Mouse (Mus musculus) testis, adult 2 months (tissue): ENCODE data around the gene Slc8a1. TPM values are rescaled to one million over a fixed set of nuclear protein-coding genes. Genes with fewer than 3 reads are reported as not detected.

Experiments used
- H3K27ac ChIP-seq: fragments of 200-500 bp; 2 replicates; pipeline ENCODE4 v1.5.1; 2012; ENCODE audit warnings: low read depth, low read length; ENCODE audit not compliant: control insufficient read depth, insufficient read depth
- H3K27me3 ChIP-seq: fragments of 200-500 bp; 2 replicates; pipeline ENCODE4 v1.6.1; 2012; ENCODE audit warnings: mild to moderate bottlenecking, low read length, moderate library complexity; ENCODE audit not compliant: control insufficient read depth, insufficient read depth
- H3K36me3 ChIP-seq: fragments of 200-500 bp; 2 replicates; pipeline ENCODE4 v1.6.1; 2012; ENCODE audit warnings: mild to moderate bottlenecking, low read length; ENCODE audit not compliant: control insufficient read depth, insufficient read depth
- H3K4me1 ChIP-seq: fragments of 200-500 bp; 2 replicates; pipeline ENCODE4 v1.6.1; 2012; ENCODE audit warnings: low read length; ENCODE audit not compliant: control insufficient read depth, insufficient read depth
- H3K4me3 ChIP-seq: fragments of 200-500 bp; 2 replicates; pipeline ENCODE4 v1.5.1; 2012; ENCODE audit warnings: low read depth, mild to moderate bottlenecking, low read length, moderate library complexity, mixed read lengths; ENCODE audit not compliant: control insufficient read depth
- CTCF ChIP-seq: fragments of 200-500 bp; IDR thresholded peaks from 2 replicates; pipeline ENCODE4 v1.5.1; 2012; ENCODE audit warnings: low read depth, mild to moderate bottlenecking, inconsistent platforms, low read length, moderate library complexity; ENCODE audit not compliant: control insufficient read depth, insufficient read depth, insufficient replicate concordance
- POLR2A ChIP-seq: fragments of 200-500 bp; IDR thresholded peaks from 2 replicates; pipeline ENCODE4 v1.6.1; 2012; ENCODE audit warnings: low read depth, mild to moderate bottlenecking, inconsistent platforms, low read length, moderate library complexity; ENCODE audit not compliant: control insufficient read depth
- polyA plus RNA-seq: library from polyadenylated mRNA; depleted of rRNA; stranded (reverse); fragments of >200 nt; gene quantifications from 2 replicates; pipeline ENCODE4 v1.2.3, GENCODE M21; 2012

Slc8a1 gene
- polyA plus RNA-seq, 1 experiment = 0.72 TPM

DNA sequence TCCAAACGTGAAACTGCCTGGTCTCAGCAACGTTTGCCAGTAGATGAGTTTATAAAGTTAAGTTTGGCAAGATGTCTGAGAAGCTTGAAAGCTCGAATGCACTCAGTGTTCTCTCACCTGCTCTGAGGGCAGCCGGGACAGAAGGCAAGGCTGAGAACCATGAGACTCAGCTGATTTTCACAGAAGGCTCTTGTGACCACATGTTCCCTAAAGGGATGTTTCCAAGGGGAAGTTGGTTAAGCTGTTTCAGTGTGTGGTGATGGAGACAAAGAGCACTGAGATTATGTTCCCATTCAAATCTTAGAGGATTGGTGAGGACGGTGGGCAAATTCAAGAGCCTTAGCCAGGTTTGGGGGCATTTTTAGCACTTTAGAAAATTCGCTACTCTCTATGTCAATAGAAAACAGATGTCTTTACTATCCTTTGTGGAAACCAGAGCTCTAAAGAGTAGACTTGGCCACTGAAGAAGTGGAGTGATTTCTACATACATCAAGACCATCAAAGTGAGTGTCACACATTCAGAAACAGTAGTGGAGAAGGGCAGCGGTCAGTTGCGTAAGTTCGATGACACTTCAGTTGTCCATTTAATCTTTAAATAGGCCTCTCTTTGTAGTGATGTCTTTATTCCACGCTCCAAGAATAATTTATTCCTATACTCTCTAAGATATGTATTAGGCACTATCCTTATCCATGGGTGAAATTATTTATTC lies 219.7 kb downstream of the Slc8a1 start:
- Histone ChIP-seq H3K36me3 (no peaks in the 10 kb centered on the region), H3K4me1 (no peaks in the 10 kb centered on the region), H3K4me3 (no peak overlapping the region), H3K27ac (no peak overlapping the region), H3K27me3 (no peaks in the 10 kb centered on the region)
- TF ChIP-seq POLR2A (no peak), CTCF (no peak)

DNA sequence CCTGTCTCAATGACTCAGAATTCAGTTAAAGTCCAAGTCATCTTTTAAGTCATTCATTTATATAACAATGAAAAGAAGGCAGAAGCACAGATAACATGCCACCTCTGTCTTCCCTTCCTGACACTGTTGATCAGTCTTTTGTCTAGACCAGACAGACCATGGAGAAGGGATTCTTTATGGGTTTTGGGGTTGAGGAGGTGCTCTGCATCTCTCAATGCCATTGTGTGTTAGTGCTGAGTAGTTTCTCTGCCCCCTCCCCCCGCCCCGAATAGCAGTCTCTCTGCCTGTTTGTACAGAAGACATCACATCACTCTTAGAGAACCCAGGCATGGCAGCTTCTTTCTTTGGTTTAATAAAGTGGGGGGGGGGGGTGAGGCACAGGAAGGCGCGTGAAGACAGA lies 222.0 kb downstream of the Slc8a1 start:
- Histone ChIP-seq H3K4me3 (no peak overlapping the region), H3K27ac (no peak overlapping the region), H3K36me3 (no peaks in the 10 kb centered on the region), H3K4me1 (no peaks in the 10 kb centered on the region), H3K27me3 (no peaks in the 10 kb centered on the region)
- TF ChIP-seq CTCF (no peak), POLR2A (no peak)

DNA sequence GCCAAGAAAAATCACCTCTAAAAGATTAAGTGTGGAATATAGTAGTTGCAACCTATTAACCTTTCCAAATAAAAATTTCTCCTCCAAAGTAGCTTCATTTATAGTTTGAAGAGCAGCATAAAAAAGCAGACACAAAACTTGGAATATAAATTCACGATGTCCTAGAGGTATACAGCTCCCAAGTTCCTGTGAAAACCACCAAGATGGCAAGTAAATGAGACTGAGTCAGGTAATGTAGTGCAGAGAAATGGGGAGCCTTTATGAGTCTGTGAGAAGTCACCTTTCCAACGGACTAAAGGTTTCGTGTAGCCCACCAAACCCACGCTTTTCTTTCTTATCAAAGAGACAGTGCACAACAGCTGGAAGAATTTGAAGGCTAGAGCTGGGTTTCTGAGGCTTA lies 224.2 kb downstream of the Slc8a1 start:
- H3K4me1 ChIP-seq = no peaks in the 10 kb centered on the region
- H3K27me3 ChIP-seq = no peaks in the 10 kb centered on the region
- no peak overlapping the region for H3K27ac ChIP-seq
- H3K4me3 ChIP-seq = no peak overlapping the region
- TF ChIP-seq CTCF = no peak
- TF ChIP-seq POLR2A = no peak
- H3K36me3 ChIP-seq = no peaks in the 10 kb centered on the region

DNA sequence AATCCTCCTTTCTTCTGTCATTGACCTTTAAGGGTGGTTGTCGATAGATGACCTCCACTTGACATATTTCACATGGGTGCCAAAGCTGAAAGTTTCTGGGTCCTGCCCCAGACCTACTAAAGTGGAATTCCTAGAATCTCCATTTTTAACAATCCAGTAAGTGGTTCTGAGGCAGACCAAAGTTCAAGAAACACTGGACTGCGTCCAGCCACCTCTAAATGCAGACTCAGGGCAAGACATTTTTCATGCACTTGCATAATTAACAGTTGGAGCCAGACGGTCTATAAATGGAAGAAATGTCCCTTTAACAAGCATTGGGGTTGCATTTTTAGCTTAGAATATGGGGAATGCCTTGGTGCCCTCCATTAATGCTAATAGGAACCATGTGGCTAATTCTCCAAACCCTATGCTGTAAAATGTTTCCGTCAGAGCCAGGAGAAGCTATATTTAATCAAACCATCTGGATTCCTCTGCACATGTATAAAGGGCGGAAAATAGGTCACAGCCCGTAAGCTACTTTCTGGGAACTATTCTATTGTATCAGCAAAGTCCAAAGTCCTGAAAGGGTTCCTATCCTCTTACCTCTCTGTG lies 224.7 kb downstream of the Slc8a1 start:
- H3K27ac ChIP-seq = no peak overlapping the region
- H3K27me3 ChIP-seq = no peaks in the 10 kb centered on the region
- no peak overlapping the region for H3K4me3 ChIP-seq
- no peaks in the 10 kb centered on the region for H3K4me1 ChIP-seq
- no peaks in the 10 kb centered on the region for H3K36me3 ChIP-seq
- TF ChIP-seq POLR2A = no peak
- no peak for TF ChIP-seq CTCF

DNA sequence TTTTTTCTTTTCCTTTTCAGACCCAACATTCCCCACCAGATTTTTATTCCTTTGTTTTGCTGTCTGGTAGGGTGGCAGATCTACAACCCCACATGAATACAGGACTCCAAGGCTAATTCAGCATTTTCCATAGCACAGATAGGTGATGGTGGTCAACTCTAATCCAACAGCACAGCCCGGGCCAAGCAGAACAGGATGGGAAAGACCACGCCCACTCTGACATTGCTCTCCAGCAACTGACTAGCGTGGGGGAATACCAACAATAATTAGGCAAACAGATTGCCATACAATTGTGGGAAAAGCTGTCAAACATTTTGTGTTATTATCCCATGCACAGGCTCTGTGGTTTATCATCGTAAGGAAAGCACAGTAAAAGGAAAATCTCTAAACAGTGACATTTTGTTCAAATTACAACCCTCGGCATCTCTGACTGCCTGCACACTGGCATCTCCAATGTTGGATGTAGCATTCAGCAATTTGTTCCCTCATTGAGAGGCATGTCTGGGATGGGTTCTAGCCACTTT lies 233.0 kb downstream of the Slc8a1 start:
- Histone ChIP-seq H3K27ac (no peak overlapping the region), H3K4me1 (no peaks in the 10 kb centered on the region), H3K4me3 (no peak overlapping the region), H3K27me3 (no peaks in the 10 kb centered on the region), H3K36me3 (no peaks in the 10 kb centered on the region)
- TF ChIP-seq POLR2A (no peak), CTCF (no peak)

DNA sequence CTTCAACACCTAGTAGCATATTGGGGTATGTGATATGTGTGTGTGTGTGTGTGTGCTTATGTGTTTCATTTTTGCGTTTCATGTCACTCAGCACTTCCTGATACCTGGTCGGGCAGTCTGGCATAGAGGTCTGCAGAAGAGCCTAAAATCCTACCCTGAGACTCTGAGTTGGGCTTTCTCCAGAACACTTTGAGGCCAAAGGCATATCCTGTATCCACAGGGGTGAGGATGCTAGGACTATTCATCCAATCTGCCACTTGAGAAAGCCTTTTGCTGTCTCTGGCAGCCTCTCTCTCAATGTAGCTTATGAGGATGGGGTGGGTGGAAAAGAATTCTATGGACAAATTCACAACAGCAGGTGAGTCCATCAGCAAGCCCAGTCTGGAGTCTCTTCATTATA lies 234.1 kb downstream of the Slc8a1 start:
- Histone ChIP-seq H3K4me3 (no peak overlapping the region), H3K36me3 (no peaks in the 10 kb centered on the region), H3K4me1 (no peaks in the 10 kb centered on the region), H3K27me3 (no peaks in the 10 kb centered on the region), H3K27ac (no peak overlapping the region)
- TF ChIP-seq CTCF (no peak), POLR2A (no peak)

DNA sequence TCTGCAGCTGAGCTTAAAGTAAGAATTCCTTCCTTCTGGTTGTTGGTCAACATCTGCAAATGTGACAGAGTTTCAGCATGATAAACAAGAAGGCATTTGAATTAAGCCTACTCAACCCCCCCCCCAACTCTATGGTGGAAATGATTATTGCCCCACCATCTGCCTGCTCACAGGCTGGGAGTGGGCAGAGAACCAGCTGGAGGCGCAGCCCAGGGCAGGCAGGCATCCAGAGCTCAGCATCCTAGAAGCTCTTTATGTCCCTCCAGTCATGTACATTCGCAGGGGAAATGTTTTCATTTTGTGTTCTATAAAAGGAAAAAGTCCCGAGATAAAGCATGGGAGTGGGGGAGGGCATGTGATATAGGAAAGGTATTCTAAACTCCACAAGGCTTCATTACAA lies 235.4 kb downstream of the Slc8a1 start:
- Histone ChIP-seq H3K27ac (no peak overlapping the region), H3K27me3 (no peaks in the 10 kb centered on the region), H3K4me3 (no peak overlapping the region), H3K36me3 (no peaks in the 10 kb centered on the region), H3K4me1 (no peaks in the 10 kb centered on the region)
- no peak for TF ChIP-seq CTCF
- no peak for TF ChIP-seq POLR2A
